Mouse (Mus musculus): ENCODE results near the gene Mrpl16.

DNA sequence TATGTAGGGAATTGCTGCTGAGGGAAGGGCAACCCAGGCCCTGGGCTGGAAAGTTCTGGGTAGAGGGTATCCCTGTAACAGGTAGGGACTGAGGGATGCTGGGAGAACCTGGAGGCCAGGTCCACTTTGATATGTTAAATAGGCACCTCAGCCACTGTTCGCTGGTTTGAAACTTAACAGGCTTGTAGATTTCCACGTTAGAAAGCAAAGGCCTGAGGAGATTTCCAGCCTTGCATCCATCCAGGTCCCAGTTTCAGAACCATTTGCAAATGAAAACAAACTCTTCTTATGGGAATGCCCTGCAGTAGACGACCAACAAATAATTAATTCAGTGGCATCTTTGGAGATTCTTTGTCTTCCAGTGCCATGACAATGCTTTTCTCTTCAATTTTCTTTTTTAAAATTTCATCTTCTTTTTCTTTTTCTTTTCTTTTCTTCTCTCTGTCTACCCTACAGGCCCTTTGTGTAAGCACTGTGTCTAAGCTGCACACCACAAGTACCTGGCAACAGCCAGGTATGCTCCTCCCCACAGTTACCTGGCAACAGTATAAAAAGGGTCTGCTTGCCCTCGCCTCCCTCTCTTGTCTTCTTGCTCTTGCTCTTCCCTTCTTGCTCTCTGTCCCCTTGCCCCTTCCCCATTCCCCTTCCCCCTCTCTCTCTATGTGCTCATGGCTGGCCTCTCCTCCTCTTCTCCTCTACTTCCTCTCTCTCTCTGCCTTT is 53.3 kb downstream of the Mrpl16 start:
- TF ChIP-seq CTCF (IDR thresholded peaks at IDR 0.05; ENCODE audit: insufficient read depth, low read length), result no peak
- no peak for TF ChIP-seq POLR2A (IDR thresholded peaks at IDR 0.05; ENCODE audit: borderline replicate concordance, extremely low read depth, low read depth, low read length)

Measured in lung, adult 2 months (tissue).